Mouse (Mus musculus) ES-Bruce4 (cell line): ENCODE results near the gene Stim1.

Experiments
- CTCF ChIP-seq: IDR thresholded peaks from one replicate; pipeline ENCODE4 v1.8.1; 2011; ENCODE audit warnings: low read depth, low read length
- EP300 ChIP-seq: IDR thresholded peaks from 2 replicates; pipeline ENCODE4 v1.6.1; 2011; ENCODE audit warnings: low read depth, low read length; ENCODE audit not compliant: insufficient read depth
- POLR2A ChIP-seq: IDR thresholded peaks from one replicate; pipeline ENCODE4 v1.8.1; 2011; ENCODE audit warnings: low read length; ENCODE audit not compliant: insufficient read depth

DNA sequence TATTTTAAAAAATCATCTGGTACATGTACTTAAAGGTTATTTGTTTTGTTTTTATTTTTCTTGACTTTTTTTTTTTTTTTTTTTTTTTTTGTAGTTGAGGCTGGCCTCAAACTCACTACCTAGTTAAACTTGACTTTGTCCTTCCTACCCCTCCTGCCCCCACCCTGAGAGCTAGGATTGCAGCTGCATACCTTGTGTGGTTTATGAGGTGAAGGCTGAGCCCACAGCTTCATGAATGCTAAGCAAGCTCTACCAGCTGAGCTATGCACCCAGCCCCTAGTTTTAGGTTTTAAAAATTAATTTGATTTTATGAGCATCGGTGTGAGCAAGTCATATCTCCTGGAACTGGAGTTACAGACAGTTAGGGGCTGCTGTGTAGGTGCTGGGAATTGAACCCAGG, 7.1 kb upstream of the Stim1 start:
- TF ChIP-seq CTCF (no peak), POLR2A (no peak), EP300 (no peak)
